Mouse (Mus musculus): ENCODE measurements around the gene Taf1b. TPM values are rescaled to one million over a fixed set of nuclear protein-coding genes. Genes with fewer than 3 reads are reported as not detected.

Taf1b gene
- polyA plus RNA-seq, 1 experiment from 2014 or later, result 21.0 TPM

DNA sequence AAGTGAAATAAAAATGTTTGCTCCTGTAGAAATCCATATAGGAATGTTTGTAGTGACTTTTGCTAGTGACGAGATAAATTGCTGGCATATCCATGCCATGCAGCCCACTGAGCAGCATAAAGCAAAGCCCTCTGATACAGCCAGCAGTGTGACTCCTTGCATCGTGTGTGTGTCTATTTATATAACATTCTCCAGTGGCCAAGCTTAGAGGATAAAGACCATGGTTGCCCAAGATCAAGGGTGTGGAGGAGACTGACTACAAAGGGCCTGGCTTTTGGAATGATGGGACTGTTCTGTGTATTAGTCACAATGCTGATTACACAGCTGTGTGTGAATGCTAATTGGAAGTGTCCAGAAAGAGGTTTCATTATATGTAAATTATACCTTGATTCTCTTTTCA is 54.4 kb downstream of the Taf1b start:
- no peak overlapping the region for H3K4me3 ChIP-seq
- H3K4me1 ChIP-seq (replicated peaks), result peaks cover 15% of the 10 kb centered on the region
- peaks cover 4% of the 10 kb centered on the region; the same call in 1 of the 2 replicates for H3K36me3 ChIP-seq
- H3K9ac ChIP-seq, result no peak overlapping the region
- no peak overlapping the region for H3K4me2 ChIP-seq
- H3K9me3 ChIP-seq (replicated peaks), result no peaks in the 10 kb centered on the region
- peak overlapping the region; percentile 33 for H3K27ac ChIP-seq
- ATAC-seq (replicated peaks; ENCODE audit: insufficient number of reproducible peaks, insufficient read depth, low FRiP score, low read depth), result 0 out of 2 replicates have a peak, but pooled peaks have one; percentile 58
- H3K27me3 ChIP-seq, result no peaks in the 10 kb centered on the region
- WGBS, result 33% methylated on average over 2 of the region's 2 CpGs

DNA sequence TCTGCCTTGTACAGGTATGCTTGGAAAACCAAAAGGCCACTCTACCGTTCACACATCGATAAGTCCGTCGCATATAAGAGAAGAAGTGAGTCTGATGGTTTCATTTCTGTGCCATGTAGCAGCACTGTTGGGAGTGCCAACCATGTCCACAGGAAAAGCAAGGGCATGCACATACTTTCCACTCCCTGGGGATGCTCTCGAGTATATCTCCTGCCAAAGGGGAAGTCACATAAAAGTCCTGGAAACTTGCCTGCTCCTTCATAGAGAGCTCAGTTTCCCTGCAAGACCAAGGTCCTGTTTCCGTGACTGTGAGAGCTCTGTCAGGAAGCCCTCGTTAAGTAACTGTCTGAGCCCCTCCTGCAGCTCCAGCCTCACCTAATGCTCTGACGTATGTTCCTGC is 57.8 kb downstream of the Taf1b start:
- Histone ChIP-seq H3K27me3 (no peaks in the 10 kb centered on the region), H3K9ac (no peak overlapping the region), H3K4me3 (no peak overlapping the region), H3K9me3 (replicated peaks) (no peaks in the 10 kb centered on the region), H3K4me1 (replicated peaks) (peaks cover 9% of the 10 kb centered on the region), H3K4me2 (no peak overlapping the region), H3K27ac (no peak overlapping the region), H3K36me3 (no peaks in the 10 kb centered on the region; the same call in 1 of the 2 replicates)
- WGBS, result 66% methylated on average over 8 of the region's 8 CpGs
- ATAC-seq (replicated peaks; ENCODE audit: insufficient number of reproducible peaks, insufficient read depth, low FRiP score, low read depth), result no peak

DNA sequence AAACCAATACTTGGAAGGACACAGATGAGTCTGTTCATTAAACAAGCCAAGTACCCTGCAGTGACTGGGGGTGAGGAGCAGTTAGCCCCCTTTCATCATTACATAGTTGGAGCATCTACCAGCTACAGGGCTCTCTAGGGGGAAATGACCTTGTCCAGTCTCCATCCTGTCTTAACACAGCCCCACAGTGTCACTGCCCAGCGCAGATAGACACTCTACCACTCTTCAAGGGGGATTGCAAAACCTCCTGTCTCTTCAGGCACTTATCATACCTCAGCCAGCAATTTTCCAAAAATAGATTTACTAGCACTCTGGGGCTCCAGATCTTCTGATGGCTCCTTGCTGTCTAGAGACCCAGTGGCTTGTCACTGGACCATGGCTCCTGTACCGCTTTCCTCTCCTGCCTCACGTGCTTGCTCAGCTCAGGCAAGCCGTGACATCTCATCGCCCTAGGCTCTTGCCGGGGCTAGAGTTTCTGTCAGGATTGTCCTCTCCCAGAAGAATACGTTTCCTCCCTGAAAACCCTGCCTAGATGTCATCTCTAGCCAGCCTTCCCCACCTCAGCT is 65.3 kb downstream of the Taf1b start:
- no peaks in the 10 kb centered on the region for H3K9me3 ChIP-seq (replicated peaks)
- no peaks in the 10 kb centered on the region; the same call in 1 of the 2 replicates for H3K36me3 ChIP-seq
- H3K9ac ChIP-seq, result no peak overlapping the region
- peaks cover 18% of the 10 kb centered on the region for H3K4me1 ChIP-seq (replicated peaks)
- H3K27ac ChIP-seq, result peak overlapping the region; percentile 58
- H3K4me2 ChIP-seq, result no peak overlapping the region
- ATAC-seq (replicated peaks; ENCODE audit: insufficient number of reproducible peaks, insufficient read depth, low FRiP score, low read depth), result 0 out of 2 replicates have a peak, but pooled peaks have one; percentile 51
- no peak overlapping the region for H3K4me3 ChIP-seq
- whole genome bisulfite sequencing, result 34% methylated on average over 7 of the region's 7 CpGs
- no peaks in the 10 kb centered on the region for H3K27me3 ChIP-seq

DNA sequence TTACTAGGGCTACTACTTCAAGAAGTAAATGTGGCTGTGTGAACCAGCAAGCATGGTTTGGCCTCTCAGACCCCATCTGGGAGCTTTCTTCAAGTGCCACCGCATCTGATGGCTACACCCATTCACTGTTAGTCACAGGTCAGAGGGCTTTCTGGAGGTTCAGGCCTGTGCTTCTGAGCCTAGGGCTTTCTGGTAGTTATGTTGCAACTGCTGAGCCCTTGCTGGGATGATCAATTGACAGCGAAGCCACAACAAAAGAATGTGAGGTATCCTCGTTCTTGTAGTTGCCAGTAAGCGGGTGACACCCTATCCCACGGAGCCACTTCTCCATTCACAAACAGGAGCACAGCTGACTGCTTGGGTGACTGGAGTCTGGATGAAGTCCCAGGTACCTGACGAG is 67.2 kb downstream of the Taf1b start:
- no peak for ATAC-seq (replicated peaks; ENCODE audit: insufficient number of reproducible peaks, insufficient read depth, low FRiP score, low read depth)
- no peak overlapping the region for H3K4me3 ChIP-seq
- no peak overlapping the region for H3K27ac ChIP-seq
- no peaks in the 10 kb centered on the region for H3K36me3 ChIP-seq
- H3K27me3 ChIP-seq, result peaks cover 3% of the 10 kb centered on the region
- peaks cover 18% of the 10 kb centered on the region for H3K4me1 ChIP-seq (replicated peaks)
- no peak overlapping the region for H3K9ac ChIP-seq
- no peaks in the 10 kb centered on the region for H3K9me3 ChIP-seq (replicated peaks)
- no peak overlapping the region for H3K4me2 ChIP-seq
- WGBS, result 66% methylated on average over 6 of the region's 6 CpGs

DNA sequence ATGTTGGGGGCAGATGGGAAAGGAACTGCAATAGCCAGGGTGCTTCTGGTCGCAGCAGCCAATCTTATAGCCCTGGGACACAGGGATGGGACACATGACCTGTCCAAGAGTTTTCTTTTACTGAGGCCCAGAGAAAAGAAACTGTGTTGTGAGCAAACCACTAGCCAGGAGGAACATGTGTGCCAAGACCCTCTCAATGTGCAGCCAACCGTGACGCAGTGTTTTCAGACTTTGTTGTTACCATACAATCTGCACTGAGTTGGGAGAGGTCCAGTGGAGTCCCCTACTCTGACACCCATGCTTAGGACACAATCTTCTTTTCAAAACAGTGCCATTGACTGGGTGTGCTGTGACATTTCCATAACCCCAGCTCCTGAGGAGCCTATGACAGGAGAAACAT is 69.4 kb downstream of the Taf1b start:
- Histone ChIP-seq H3K27me3 (peaks cover 16% of the 10 kb centered on the region), H3K9me3 (replicated peaks) (no peaks in the 10 kb centered on the region), H3K9ac (no peak overlapping the region), H3K4me1 (replicated peaks) (peaks cover 25% of the 10 kb centered on the region), H3K4me2 (no peak overlapping the region), H3K36me3 (no peaks in the 10 kb centered on the region), H3K27ac (no peak overlapping the region), H3K4me3 (no peak overlapping the region)
- 85% methylated on average over 3 of the region's 3 CpGs for WGBS
- ATAC-seq (replicated peaks; ENCODE audit: insufficient number of reproducible peaks, insufficient read depth, low FRiP score, low read depth), result no peak

DNA sequence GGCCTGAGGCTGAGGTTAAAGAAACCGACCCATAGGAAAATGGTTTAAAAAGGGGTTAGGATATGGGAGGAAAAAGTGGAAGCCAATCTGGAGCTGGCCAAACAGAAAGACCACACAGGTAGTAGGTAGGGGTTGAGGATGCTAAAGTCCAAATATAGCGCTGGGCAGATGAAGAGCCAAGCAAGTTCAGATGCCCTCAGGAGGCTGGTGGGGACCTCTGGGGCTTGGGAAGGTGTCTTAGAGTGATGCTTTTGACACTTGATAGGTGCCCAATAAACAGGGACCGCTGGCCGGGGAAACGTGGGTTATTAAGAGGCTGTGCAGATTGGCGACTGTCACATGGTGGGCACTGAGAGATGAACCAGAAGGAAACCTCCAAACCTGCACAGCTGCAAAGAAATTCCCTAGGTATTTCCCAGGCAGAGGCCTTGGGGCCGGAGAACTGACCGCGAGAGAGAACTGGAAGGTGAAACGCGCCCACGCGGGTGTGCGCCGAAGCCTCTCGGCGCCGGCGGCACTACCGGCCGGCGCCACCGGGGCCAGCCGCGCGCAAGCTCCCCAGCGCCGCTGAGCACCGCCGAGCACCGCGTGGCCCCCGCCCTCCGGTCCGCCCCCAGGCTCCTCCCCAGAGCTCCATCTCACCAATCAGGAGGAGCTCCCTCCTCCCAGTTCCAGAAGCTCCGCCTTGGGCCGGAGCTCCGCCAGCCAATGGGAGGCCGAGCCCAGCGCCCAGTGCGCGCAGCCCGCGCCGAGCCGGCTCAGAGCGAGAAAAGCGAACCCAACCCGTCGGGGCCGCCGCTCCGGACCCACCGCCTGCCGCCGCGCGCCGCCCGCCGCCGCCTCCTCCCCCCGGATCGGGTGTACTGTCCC is 73.6 kb downstream of the Taf1b start, which contains the start of gene Grhl1:
Gene Grhl1, plus strand, starts transcription at position 761 of the 870 bp plus-strand sequence.
- no peaks in the 10 kb centered on the region for H3K9me3 ChIP-seq (replicated peaks)
- peak within 1 kb of the TSS; percentile 55 for H3K27ac ChIP-seq
- WGBS, result 2% methylated on average over 61 of the region's 64 CpGs
- peaks cover 3% of the 10 kb centered on the region; the same call in 1 of the 2 replicates for H3K36me3 ChIP-seq
- peak within 1 kb of the TSS; percentile 93 for H3K4me2 ChIP-seq
- peaks cover 16% of the 10 kb centered on the region for H3K27me3 ChIP-seq
- peak within 1 kb of the TSS; percentile 80 for H3K4me3 ChIP-seq
- peaks cover 25% of the 10 kb centered on the region for H3K4me1 ChIP-seq (replicated peaks)
- peak; percentile 100 for ATAC-seq (replicated peaks; ENCODE audit: insufficient number of reproducible peaks, insufficient read depth, low FRiP score, low read depth)
- H3K9ac ChIP-seq, result peak within 1 kb of the TSS; percentile 66

DNA sequence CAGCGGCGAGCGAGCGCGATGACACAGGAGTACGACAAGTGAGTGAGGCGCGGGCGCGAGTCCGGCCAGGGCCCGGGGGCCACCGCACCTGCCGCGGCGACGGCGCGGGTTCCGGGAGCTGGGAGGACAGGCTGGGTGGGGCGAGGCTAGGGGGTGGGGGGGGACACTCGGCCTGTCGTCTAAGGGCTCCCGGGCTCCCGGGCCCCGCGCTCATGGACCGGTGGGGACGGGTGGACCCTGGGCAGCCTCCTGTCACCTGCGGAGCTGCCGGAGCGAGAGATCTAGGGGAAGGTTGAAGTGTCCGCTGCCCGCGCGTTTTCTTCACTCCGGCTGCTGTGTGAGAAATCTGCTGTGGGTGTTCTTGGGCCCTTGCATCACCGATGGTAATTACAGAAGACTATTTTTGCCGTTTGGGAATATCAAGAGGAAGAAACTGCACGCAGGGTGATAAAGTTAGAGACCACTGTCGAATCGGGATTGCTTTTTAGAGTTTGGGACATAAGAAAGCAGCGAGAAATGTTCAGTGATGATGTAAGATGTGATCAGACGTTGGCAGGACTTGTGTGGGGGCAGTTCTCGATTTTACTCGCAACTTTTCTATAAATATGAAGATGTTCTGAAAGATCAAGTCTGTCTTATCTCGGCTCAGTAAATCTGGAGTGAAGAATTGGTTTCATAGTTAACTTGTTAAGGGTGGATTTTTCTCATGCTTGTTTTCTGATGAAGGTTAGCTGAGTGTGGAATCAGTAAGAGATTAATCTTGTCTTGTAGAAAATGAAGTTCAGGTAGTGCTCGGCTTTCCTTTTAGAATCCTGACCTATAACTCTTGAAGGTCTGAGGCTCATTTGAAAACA is 74.5 kb downstream of the Taf1b start:
- H3K4me2 ChIP-seq, result peak overlapping the region; percentile 93
- peak overlapping the region; percentile 80 for H3K4me3 ChIP-seq
- 4% methylated on average over 48 of the region's 48 CpGs for whole genome bisulfite sequencing
- H3K9ac ChIP-seq, result peak overlapping the region; percentile 66
- peak overlapping the region; percentile 55 for H3K27ac ChIP-seq
- peaks cover 12% of the 10 kb centered on the region; the same call in 1 of the 2 replicates for H3K36me3 ChIP-seq
- peaks cover 16% of the 10 kb centered on the region for H3K27me3 ChIP-seq
- no peaks in the 10 kb centered on the region for H3K9me3 ChIP-seq (replicated peaks)
- ATAC-seq (replicated peaks; ENCODE audit: insufficient number of reproducible peaks, insufficient read depth, low FRiP score, low read depth), result peak; percentile 14; the same call in 1 of the 2 replicates
- H3K4me1 ChIP-seq (replicated peaks), result peaks cover 25% of the 10 kb centered on the region

DNA sequence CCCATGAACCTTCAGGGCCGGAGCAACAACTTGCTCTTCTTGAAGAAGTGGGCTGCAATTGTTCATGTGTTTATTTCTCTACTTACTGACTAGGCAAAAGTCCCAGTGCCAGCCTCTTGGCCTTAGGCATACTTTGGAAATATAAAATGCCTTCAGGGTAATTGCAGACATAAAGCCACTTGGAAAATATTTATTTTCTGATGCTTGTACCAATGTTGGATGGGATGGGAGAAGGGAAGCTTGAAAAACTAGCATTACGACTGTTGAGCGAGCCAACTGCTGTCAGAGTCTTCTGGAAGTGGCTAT is 75.1 kb downstream of the Taf1b start:
- Histone ChIP-seq H3K4me3 (peak overlapping the region; percentile 80), H3K27me3 (peaks cover 16% of the 10 kb centered on the region), H3K36me3 (peaks cover 14% of the 10 kb centered on the region; the same call in 1 of the 2 replicates), H3K9ac (no peak overlapping the region), H3K27ac (no peak overlapping the region), H3K4me1 (replicated peaks) (peaks cover 25% of the 10 kb centered on the region), H3K9me3 (replicated peaks) (no peaks in the 10 kb centered on the region), H3K4me2 (peak overlapping the region; percentile 93)
- ATAC-seq (replicated peaks; ENCODE audit: insufficient number of reproducible peaks, insufficient read depth, low FRiP score, low read depth), result no peak
- WGBS, result 44% methylated on average over 3 of the region's 3 CpGs

DNA sequence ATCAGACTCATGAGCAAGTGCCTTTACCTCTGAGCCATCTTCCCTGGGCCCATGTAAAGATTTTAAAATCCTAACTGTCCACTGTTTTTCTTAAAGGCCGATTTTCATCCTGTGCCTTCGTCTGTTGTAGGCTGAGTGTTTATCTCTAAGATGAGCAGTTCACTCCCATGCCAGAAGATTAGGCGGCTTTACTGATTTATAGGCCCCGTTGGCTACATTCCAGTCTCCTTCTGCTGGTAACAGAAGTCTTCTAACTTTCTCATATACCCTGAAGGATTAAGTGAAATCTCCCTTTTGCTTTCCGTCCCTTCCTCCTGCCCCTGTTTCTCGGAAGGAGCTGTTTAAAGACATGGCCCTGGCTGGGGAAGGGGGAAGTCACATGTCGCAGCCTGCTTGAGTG is 76.7 kb downstream of the Taf1b start:
- no peak for ATAC-seq (replicated peaks; ENCODE audit: insufficient number of reproducible peaks, insufficient read depth, low FRiP score, low read depth)
- Histone ChIP-seq H3K4me3 (no peak overlapping the region), H3K4me1 (replicated peaks) (peaks cover 25% of the 10 kb centered on the region), H3K4me2 (peak overlapping the region; percentile 25; the same call in 1 of the 2 replicates), H3K36me3 (peaks cover 14% of the 10 kb centered on the region; the same call in 1 of the 2 replicates), H3K27ac (no peak overlapping the region), H3K27me3 (peaks cover 16% of the 10 kb centered on the region), H3K9ac (no peak overlapping the region), H3K9me3 (replicated peaks) (no peaks in the 10 kb centered on the region)
- WGBS, result 30% methylated on average over 7 of the region's 7 CpGs

DNA sequence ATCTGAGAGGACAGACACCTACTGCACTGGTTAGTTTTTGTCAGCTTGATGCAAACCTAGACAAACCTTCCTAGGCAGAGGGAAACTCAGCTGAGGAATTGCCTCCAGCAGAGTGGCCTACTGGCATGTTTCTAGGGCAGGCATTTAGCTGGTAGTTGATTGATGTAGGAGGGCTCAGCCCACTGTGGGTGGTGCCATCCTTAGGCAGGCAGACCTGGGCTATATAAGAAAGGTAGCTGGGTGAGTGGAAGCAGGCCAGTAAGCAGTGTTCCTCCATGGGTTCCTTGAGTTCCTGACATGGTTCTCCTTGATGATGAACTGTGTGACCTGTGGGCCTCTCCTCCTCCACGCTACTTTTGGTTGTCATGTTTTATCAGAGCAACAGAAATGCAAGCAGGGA is 82.3 kb downstream of the Taf1b start:
- no peaks in the 10 kb centered on the region for H3K27me3 ChIP-seq
- no peak overlapping the region for H3K27ac ChIP-seq
- H3K9ac ChIP-seq, result no peak overlapping the region
- ATAC-seq (replicated peaks; ENCODE audit: insufficient number of reproducible peaks, insufficient read depth, low FRiP score, low read depth), result no peak
- 63% methylated on average over 1 of the region's 1 CpGs for whole genome bisulfite sequencing
- H3K4me2 ChIP-seq, result no peak overlapping the region
- no peaks in the 10 kb centered on the region for H3K9me3 ChIP-seq (replicated peaks)
- peaks cover 14% of the 10 kb centered on the region; the same call in 1 of the 2 replicates for H3K36me3 ChIP-seq
- H3K4me1 ChIP-seq (replicated peaks), result peaks cover 20% of the 10 kb centered on the region
- no peak overlapping the region for H3K4me3 ChIP-seq

Measured in heart, embryonic 15.5 days (tissue).